Mouse (Mus musculus): ENCODE measurements at regions not wholly inside any gene's neighbourhood (a gene's known extent, or its start where the extent isn't known, plus 50 kb on each side); places are given as distances from the start of the nearest gene placed in this dataset.

DNA sequence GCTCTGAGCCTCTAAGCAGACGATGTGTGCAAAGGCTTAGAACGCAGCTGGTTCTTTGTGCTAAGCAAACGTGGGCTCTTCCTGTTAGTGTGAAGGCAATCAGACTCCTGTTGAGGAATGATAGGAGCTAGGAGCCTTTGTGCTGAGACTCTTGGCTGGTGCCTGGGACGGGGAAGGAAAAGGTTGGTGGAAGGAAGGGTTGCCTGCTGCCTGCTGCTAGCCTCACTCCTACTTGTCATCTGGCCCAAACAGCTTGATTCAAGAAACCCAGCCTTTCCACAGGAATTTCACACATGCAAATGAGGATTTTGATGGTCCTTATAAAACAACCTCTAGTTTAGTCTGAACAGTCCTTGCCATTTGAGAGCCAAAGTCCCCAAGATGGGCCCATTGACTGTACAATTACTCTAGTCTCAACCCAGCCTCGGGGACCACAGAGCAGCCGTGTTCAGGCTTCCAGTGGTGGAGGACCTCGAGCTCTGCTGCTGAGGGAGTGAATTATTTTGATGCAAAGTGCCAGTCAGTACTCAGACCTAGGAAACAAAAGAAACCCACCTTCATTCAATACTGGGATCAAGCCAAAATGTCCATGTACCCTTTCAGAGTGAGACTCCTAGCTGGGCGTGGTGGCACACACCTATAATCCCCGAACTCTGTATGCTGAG is 211.5 kb upstream of the Srek1ip1 start:
- Histone ChIP-seq H3K4me3 (no peak overlapping the region), H3K9ac (no peak overlapping the region), H3K4me2 (no peak overlapping the region), H3K27ac (no peak overlapping the region), H3K27me3 (replicated peaks) (no peaks in the 10 kb centered on the region), H3K9me3 (no peaks in the 10 kb centered on the region), H3K4me1 (no peaks in the 10 kb centered on the region), H3K36me3 (replicated peaks) (no peaks in the 10 kb centered on the region)
- 59% methylated on average over 9 of the region's 9 CpGs for WGBS
- no peak for ATAC-seq (replicated peaks)
